Mouse (Mus musculus) intestine, embryonic 16.5 days (tissue): ENCODE results near the gene Echs1. TPM values are rescaled to one million over a fixed set of nuclear protein-coding genes. Genes with fewer than 3 reads are reported as not detected.

ENCODE experiments used
- ATAC-seq: fragments of 200-750 bp; cut with Nextera tagmentation; 2 replicates; pipeline ENCODE4 v1.8.0; 2017; ENCODE audit warnings: moderate TSS enrichment, moderate library complexity
- H3K27ac ChIP-seq: fragments of 300-500 bp; sonication (generic); 2 replicates; pipeline ENCODE4 v1.5.1; 2014; ENCODE audit warnings: mild to moderate bottlenecking, low read length
- H3K27me3 ChIP-seq: fragments of 300-500 bp; sonication (generic); replicated peaks from 2 replicates; pipeline ENCODE4 v1.6.1; 2014; ENCODE audit warnings: low read length, control low read depth, mixed read lengths; ENCODE audit not compliant: control insufficient read depth, insufficient read depth
- H3K36me3 ChIP-seq: fragments of 300-500 bp; sonication (generic); 2 replicates; pipeline ENCODE4 v1.6.1; 2014; ENCODE audit warnings: low read length, control low read depth; ENCODE audit not compliant: control insufficient read depth, insufficient read depth
- H3K4me1 ChIP-seq: fragments of 300-500 bp; sonication (generic); 2 replicates; pipeline ENCODE4 v1.6.1; 2014; ENCODE audit warnings: low read length, control low read depth, mixed read lengths; ENCODE audit not compliant: control insufficient read depth, insufficient read depth
- H3K4me2 ChIP-seq: fragments of 300-500 bp; sonication (generic); 2 replicates; pipeline ENCODE4 v1.6.1; 2014; ENCODE audit warnings: low read depth, low read length, control low read depth
- H3K4me3 ChIP-seq: fragments of 300-500 bp; sonication (generic); 2 replicates; pipeline ENCODE4 v1.5.1; 2014; ENCODE audit warnings: mild to moderate bottlenecking, low read length
- H3K9ac ChIP-seq: fragments of 300-500 bp; sonication (generic); 2 replicates; pipeline ENCODE4 v1.6.1; 2014; ENCODE audit warnings: low read depth, low read length
- H3K9me3 ChIP-seq: fragments of 300-500 bp; sonication (generic); 2 replicates; pipeline ENCODE4 v1.6.1; 2016; ENCODE audit warnings: low read length, control low read depth; ENCODE audit not compliant: control insufficient read depth
- WGBS: fragments of 180-500 bp; shearing (Covaris S2); extraction: QIAGEN DNeasy Blood & Tissue Kit; methylation state at CpG from one replicate; pipeline ENCODE4 v1.1.7; 2014; 5-methylcytosine and 5-hydroxymethylcytosine counted together
- polyA plus RNA-seq: library from polyadenylated mRNA; unstranded; fragments of >200 nt; fragmentation: Nextera tagmentation; extraction: Ambion mirVana; gene quantifications from 2 replicates; pipeline ENCODE4 v1.2.1, GENCODE M21; 2015

Gene Echs1
- polyA plus RNA-seq = 216 and 217 TPM in 2 replicates

DNA sequence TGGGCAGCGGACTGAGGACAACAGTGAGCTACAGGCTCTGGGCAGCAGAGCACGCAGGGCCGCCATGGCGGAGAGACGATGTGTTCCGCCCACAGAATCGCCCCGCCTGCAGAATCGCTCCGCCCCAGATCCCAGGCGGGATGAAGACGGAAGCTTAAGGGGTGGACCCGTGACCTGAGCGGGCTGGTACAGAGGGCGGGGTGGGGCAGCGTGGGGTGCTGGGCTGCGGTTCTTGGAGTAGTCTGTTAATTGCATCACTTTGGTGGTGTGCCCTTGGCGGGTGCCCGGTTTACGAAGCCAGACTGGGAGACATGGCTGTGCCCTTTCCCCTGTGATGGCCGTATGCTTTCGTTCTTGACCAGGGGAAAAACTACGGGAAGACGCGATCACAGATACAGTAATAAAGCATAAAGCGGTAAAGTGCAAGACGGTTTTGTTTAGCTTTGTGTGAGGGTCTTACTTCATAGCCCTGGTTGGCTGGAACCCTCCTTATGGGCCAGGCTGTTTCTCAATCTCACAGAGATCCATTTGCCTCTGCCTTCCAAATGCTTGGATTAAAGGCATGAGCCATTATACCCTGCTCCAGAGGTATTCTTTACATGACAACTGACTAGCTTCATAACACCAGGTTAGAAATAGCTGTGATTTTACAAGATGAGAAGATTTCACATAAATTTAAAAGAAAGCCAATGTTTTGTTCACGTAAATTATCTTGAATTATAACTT is at the start of gene Echs1:
Echs1 (minus strand) TSS at position 148 of the 726 bp plus-strand sequence.
- Histone ChIP-seq H3K4me1 (no peaks in the 10 kb centered on the region; the same call in 1 of the 2 replicates), H3K9ac (peak within 1 kb of the TSS; percentile 89), H3K27me3 (no peaks in the 10 kb centered on the region), H3K4me2 (peak within 1 kb of the TSS; percentile 87), H3K9me3 (no peaks in the 10 kb centered on the region), H3K4me3 (peak within 1 kb of the TSS; percentile 84), H3K36me3 (peaks cover 9% of the 10 kb centered on the region; the same call in 1 of the 2 replicates), H3K27ac (peak within 1 kb of the TSS; percentile 92)
- ATAC-seq = peak; percentile 95
- WGBS = 4% methylated on average over 28 of the region's 28 CpGs

- Histone ChIP-seq H3K4me1 (no peaks in the 10 kb centered on the region), H3K4me3 (no peak within 1 kb of the TSS), H3K9ac (no peak within 1 kb of the TSS), H3K4me2 (no peak within 1 kb of the TSS), H3K9me3 (no peaks in the 10 kb centered on the region), H3K27ac (no peak within 1 kb of the TSS), H3K27me3 (no peaks in the 10 kb centered on the region), H3K36me3 (no peaks in the 10 kb centered on the region)
- WGBS = 68% methylated on average over 7 of the region's 7 CpGs
- no peak for ATAC-seq
These were observed 48.4 kb upstream of the Echs1 start, which contains the start of gene Olfr522 for GRCm38 (mm10) chr7:140164664-140165063. Olfr522 (minus strand) TSS chr7:140164764.

DNA sequence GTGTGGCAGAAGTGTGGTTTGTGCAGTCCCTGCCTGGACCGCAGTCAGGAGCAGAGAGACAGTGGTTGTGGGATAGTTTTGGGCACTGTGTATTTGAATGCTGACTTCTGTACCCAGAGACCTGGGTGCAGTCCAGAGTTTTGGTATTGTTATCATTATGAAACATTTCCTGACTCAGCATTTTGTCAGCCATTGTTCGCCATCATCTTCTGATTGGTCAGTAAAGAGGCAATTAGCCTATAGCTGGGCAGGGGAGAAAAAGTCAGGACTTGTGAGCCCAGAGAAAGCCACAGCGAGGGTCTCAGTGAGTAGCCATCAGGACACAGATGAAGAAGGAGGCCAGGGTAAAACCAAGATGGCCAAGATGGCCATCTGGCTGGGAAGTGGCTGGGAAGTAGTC is 44.1 kb upstream of the Echs1 start:
- Histone ChIP-seq H3K9me3 (no peaks in the 10 kb centered on the region), H3K9ac (no peak overlapping the region), H3K27ac (no peak overlapping the region), H3K27me3 (no peaks in the 10 kb centered on the region; the same call in 1 of the 2 replicates), H3K4me2 (no peak overlapping the region), H3K36me3 (no peaks in the 10 kb centered on the region), H3K4me1 (no peaks in the 10 kb centered on the region), H3K4me3 (no peak overlapping the region)
- no peak for ATAC-seq
- 84% methylated on average over 3 of the region's 3 CpGs for WGBS

DNA sequence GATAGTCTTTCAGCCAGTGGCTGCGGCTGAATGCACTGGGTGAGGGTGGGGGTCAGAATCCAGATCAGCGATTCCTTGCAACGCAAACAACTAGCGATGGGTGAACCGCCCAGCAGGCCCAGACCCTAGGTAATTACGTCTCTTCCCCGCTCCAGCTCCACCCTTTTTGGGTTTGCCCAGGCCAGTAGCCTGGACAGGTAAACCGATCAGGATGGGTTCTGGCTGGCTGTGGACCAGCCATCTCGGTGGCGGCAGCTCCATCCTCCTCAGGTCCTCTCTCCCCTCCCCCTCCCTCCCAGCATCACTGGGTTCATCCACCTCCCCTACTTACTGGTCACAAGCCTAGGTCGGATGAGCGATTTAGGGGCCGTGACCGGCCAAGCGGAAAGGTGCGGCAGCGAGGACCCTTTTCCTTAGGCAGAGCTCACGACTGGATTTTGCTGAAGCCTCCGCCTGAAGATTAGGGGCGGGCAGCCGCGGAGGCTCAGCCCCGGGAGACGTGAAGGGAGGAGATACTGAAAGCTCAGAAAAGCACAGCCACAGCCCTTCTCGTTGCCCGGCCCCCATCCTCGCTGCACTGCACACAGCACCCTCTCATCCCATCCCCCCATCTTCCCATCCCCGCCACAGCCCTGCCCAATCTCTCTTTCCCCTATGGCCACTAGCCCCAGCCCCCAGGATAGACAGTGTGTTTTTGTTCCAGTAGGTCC is 38.1 kb upstream of the Echs1 start, which contains the start of gene Sprn:
Sprn (minus strand) TSS at position 660 of the 710 bp plus-strand sequence.
- WGBS = 3% methylated on average over 28 of the region's 28 CpGs
- Histone ChIP-seq H3K4me2 (peak within 1 kb of the TSS; percentile 46; the same call in 1 of the 2 replicates), H3K4me1 (0 out of 2 replicates have a peak, but pooled peaks cover 4% of the 10 kb centered on the region), H3K9me3 (no peaks in the 10 kb centered on the region), H3K27ac (no peak within 1 kb of the TSS), H3K4me3 (peak within 1 kb of the TSS; percentile 20), H3K36me3 (no peaks in the 10 kb centered on the region), H3K9ac (peak within 1 kb of the TSS; percentile 48; the same call in 1 of the 2 replicates), H3K27me3 (peaks cover 21% of the 10 kb centered on the region)
- ATAC-seq = 0 out of 2 replicates have a peak, but pooled peaks have one; percentile 11

GRCm38 (mm10) chr7:140153829-140154217 is 37.5 kb upstream of the Echs1 start:
- WGBS = 25% methylated on average over 4 of the region's 4 CpGs
- ATAC-seq = no peak
- Histone ChIP-seq H3K9ac (0 out of 2 replicates have a peak overlapping the region, but pooled peaks have one; percentile 48), H3K9me3 (no peaks in the 10 kb centered on the region), H3K27ac (no peak overlapping the region), H3K4me2 (peak overlapping the region; percentile 46; the same call in 1 of the 2 replicates), H3K36me3 (no peaks in the 10 kb centered on the region), H3K27me3 (peaks cover 21% of the 10 kb centered on the region), H3K4me3 (peak overlapping the region; percentile 20), H3K4me1 (0 out of 2 replicates have a peak, but pooled peaks cover 4% of the 10 kb centered on the region)

GRCm38 (mm10) chr7:140153383-140153782 is 37.1 kb upstream of the Echs1 start:
- ATAC-seq = peak; percentile 16; the same call in 1 of the 2 replicates
- 0 out of 2 replicates have a peak overlapping the region, but pooled peaks have one; percentile 37 for H3K9ac ChIP-seq
- H3K9me3 ChIP-seq = no peaks in the 10 kb centered on the region
- no peak overlapping the region for H3K27ac ChIP-seq
- peak overlapping the region; percentile 46 for H3K4me2 ChIP-seq
- H3K4me3 ChIP-seq = peak overlapping the region; percentile 25
- WGBS = 2% methylated on average over 28 of the region's 28 CpGs
- H3K27me3 ChIP-seq = peaks cover 21% of the 10 kb centered on the region
- H3K36me3 ChIP-seq = no peaks in the 10 kb centered on the region
- 0 out of 2 replicates have a peak, but pooled peaks cover 4% of the 10 kb centered on the region for H3K4me1 ChIP-seq

GRCm38 (mm10) chr7:140144550-140144949 is 28.3 kb upstream of the Echs1 start:
- Histone ChIP-seq H3K27me3 (no peaks in the 10 kb centered on the region), H3K9me3 (no peaks in the 10 kb centered on the region), H3K4me2 (no peak overlapping the region), H3K9ac (no peak overlapping the region), H3K36me3 (no peaks in the 10 kb centered on the region), H3K4me3 (no peak overlapping the region), H3K27ac (no peak overlapping the region), H3K4me1 (no peaks in the 10 kb centered on the region)
- WGBS = 85% methylated on average over 4 of the region's 4 CpGs
- no peak for ATAC-seq

DNA sequence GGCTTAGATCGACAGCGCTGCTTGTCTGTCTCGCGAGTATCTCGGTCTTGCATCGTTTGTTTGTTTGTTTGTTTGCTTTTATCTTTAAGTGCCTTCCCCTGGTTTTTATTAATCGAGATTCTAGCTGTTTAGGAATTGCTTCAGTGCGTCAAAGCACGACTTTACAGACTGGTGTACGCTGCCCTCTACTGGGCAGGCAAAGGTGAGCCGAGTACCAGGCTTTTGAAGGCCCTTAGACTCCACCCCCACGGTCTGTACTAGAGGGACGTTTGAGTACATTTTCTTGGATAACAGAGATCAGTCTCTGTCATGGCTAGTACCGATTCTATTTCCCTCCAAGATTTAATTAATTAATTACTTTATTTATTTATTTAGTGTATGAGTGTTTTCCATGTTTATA is 25.1 kb upstream of the Echs1 start:
- peaks cover 4% of the 10 kb centered on the region; the same call in 1 of the 2 replicates for H3K4me1 ChIP-seq
- H3K27ac ChIP-seq = no peak overlapping the region
- no peak for ATAC-seq
- no peaks in the 10 kb centered on the region for H3K9me3 ChIP-seq
- no peaks in the 10 kb centered on the region for H3K27me3 ChIP-seq
- H3K4me3 ChIP-seq = no peak overlapping the region
- H3K36me3 ChIP-seq = no peaks in the 10 kb centered on the region
- 4% methylated on average over 14 of the region's 14 CpGs for WGBS
- H3K9ac ChIP-seq = no peak overlapping the region
- no peak overlapping the region for H3K4me2 ChIP-seq

DNA sequence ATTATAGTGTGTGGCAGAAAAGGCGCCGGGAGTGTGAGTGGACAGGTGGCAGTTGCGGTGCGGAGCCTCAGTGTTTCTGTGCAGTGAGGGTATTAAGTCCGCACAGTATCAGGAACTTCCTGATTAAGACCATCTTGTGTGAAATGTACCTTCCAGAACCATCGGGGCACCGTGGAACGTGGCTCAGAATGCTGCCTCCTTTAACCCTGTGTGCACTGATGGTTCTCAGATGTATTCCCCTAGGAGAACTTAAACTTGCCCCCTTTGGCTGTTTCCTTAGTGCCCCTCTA is 21.7 kb upstream of the Echs1 start:
- Histone ChIP-seq H3K4me1 (peaks cover 4% of the 10 kb centered on the region; the same call in 1 of the 2 replicates), H3K36me3 (no peaks in the 10 kb centered on the region), H3K27ac (peak overlapping the region; percentile 64), H3K27me3 (no peaks in the 10 kb centered on the region), H3K4me3 (peak overlapping the region; percentile 80), H3K9me3 (no peaks in the 10 kb centered on the region), H3K9ac (peak overlapping the region; percentile 99), H3K4me2 (peak overlapping the region; percentile 84)
- 0% methylated on average over 8 of the region's 8 CpGs for WGBS
- ATAC-seq = no peak
